Mouse (Mus musculus) B cell, adult 67 days (primary cell): Measurements from ENCODE around the gene P2ry2. TPM values are rescaled to one million over a fixed set of nuclear protein-coding genes. Genes with fewer than 3 reads are reported as not detected.

Source experiments
- total RNA-seq, 2 experiments: library from RNA; stranded (reverse); gene quantifications; 4 replicates each; pipeline ENCODE4 v1.2.4; 2023

P2ry2 gene
- total RNA-seq: under 1 TPM; 0.17 to 0.27 TPM

GRCm38 (mm10) chr7:101012541-101012940 is at the start of gene P2ry2:
Gene P2ry2 (minus strand): TSS chr7:101012866.

GRCm38 (mm10) chr7:100974135-100974903 is 38.3 kb downstream of the P2ry2 start, which contains the start of gene P2ry6:
Gene P2ry6 (minus strand): TSS chr7:100974649.

Other genes starting within 250 kb of the P2ry2 start
- 10 to 100 TPM; 30.5 to 36.7 TPM for gene Relt, start 149.4 kb downstream of the P2ry2 start, total RNA-seq
- gene Arhgef17, start 80.8 kb downstream of the P2ry2 start, total RNA-seq: under 1 TPM in 1 of 2 experiments, not detected in 1; 0.32 TPM
- gene P2ry6, start 38.2 kb downstream of the P2ry2 start, total RNA-seq: under 1 TPM in 1 of 2 experiments, not detected in 1; 0.26 TPM
- gene Fchsd2, start 80.0 kb upstream of the P2ry2 start, total RNA-seq: 100 to 1,000 TPM; 450 to 624 TPM